Mouse (Mus musculus): ENCODE measurements around the gene Tomm40.

GRCm38 (mm10) chr7:19683771-19684201 lies 31.5 kb downstream of the Tomm40 start:
- no peak for TF ChIP-seq POLR2A (IDR thresholded peaks at IDR 0.05; ENCODE audit: insufficient read length, low read depth)
- no peak for TF ChIP-seq E2F4 (IDR thresholded peaks at IDR 0.05; ENCODE audit: insufficient read depth)
- TF ChIP-seq CEBPB (IDR thresholded peaks at IDR 0.05; ENCODE audit: insufficient read depth, poor library complexity, severe bottlenecking): no peak
- no peak for TF ChIP-seq MYOG (IDR thresholded peaks at IDR 0.05; ENCODE audit: control insufficient read depth in 1 of 3, insufficient read depth in 1 of 3, insufficient read length in 2 of 3, low read depth in 2 of 3)

All from myocyte (in vitro differentiated cells).